Mouse (Mus musculus) myocyte (in vitro differentiated cells): ENCODE measurements around the gene Cda. TPM values are rescaled to one million over a fixed set of nuclear protein-coding genes. Genes with fewer than 3 reads are reported as not detected.

Experiments used
- H3K27me3 ChIP-seq: one replicate; pipeline ENCODE4 v1.6.1; 2011; ENCODE audit not compliant: control insufficient read depth, insufficient read depth, insufficient read length
- H3K36me3 ChIP-seq: one replicate; pipeline ENCODE4 v1.6.1; 2011; ENCODE audit not compliant: control insufficient read depth, insufficient read depth
- H3K4me2 ChIP-seq: one replicate; pipeline ENCODE4 v1.6.1; 2011; ENCODE audit warnings: low read depth, control low read depth
- H3K4me3 ChIP-seq: one replicate; pipeline ENCODE4 v1.5.1; 2011; ENCODE audit warnings: mild to moderate bottlenecking, control low read depth, moderate library complexity
- H3K79me2 ChIP-seq: one replicate; pipeline ENCODE4 v1.6.1; 2011; ENCODE audit not compliant: control insufficient read depth, insufficient read depth
- H3ac ChIP-seq: one replicate; pipeline ENCODE4 v1.6.1; 2011; ENCODE audit not compliant: control insufficient read depth, insufficient read length
- CEBPB ChIP-seq: IDR thresholded peaks from 2 replicates; pipeline ENCODE4 v1.6.1; 2011; ENCODE audit warnings: mild to moderate bottlenecking, moderate library complexity; ENCODE audit not compliant: poor library complexity, insufficient read depth, severe bottlenecking
- E2F4 ChIP-seq: IDR thresholded peaks from one replicate; pipeline ENCODE4 v1.6.1; 2011; ENCODE audit warnings: mild to moderate bottlenecking, control low read depth, moderate library complexity; ENCODE audit not compliant: insufficient read depth
- MAX ChIP-seq: IDR thresholded peaks from one replicate; pipeline ENCODE4 v1.6.1; 2011; ENCODE audit warnings: low read depth, mild to moderate bottlenecking, control low read depth
- MYOD1 ChIP-seq, 3 experiments: IDR thresholded peaks; one replicate each; pipeline ENCODE4 v1.6.1; 2011; ENCODE audit warnings: control low read depth in 2 of 3, low read depth in 2 of 3, mild to moderate bottlenecking in 2 of 3, moderate library complexity in 1 of 3; ENCODE audit not compliant: insufficient read length in 2 of 3, control insufficient read depth in 1 of 3
- MYOG ChIP-seq, 3 experiments: IDR thresholded peaks; one replicate each; pipeline ENCODE4 v1.6.1; 2011; ENCODE audit warnings: control low read depth in 2 of 3, low read depth in 2 of 3, mild to moderate bottlenecking in 2 of 3; ENCODE audit not compliant: insufficient read length in 2 of 3, control insufficient read depth in 1 of 3, insufficient read depth in 1 of 3
- POLR2A ChIP-seq: IDR thresholded peaks from one replicate; pipeline ENCODE4 v1.6.1; 2011; ENCODE audit warnings: low read depth, mild to moderate bottlenecking, control low read depth, moderate library complexity; ENCODE audit not compliant: insufficient read length
- POLR2AphosphoS2 ChIP-seq: IDR thresholded peaks from one replicate; pipeline ENCODE4 v1.6.1; 2011; ENCODE audit warnings: low read depth, control low read depth; ENCODE audit not compliant: insufficient read length
- REST ChIP-seq: IDR thresholded peaks from one replicate; pipeline ENCODE4 v1.6.1; 2011; ENCODE audit warnings: mild to moderate bottlenecking, control low read depth, moderate library complexity; ENCODE audit not compliant: insufficient read depth, insufficient read length
- SRF ChIP-seq: IDR thresholded peaks from one replicate; pipeline ENCODE4 v1.6.1; 2011; ENCODE audit warnings: low read depth; ENCODE audit not compliant: control insufficient read depth, insufficient read length
- TCF12 ChIP-seq: IDR thresholded peaks from one replicate; pipeline ENCODE4 v1.6.1; 2011; ENCODE audit warnings: mild to moderate bottlenecking, control low read depth; ENCODE audit not compliant: poor library complexity, insufficient read depth, severe bottlenecking
- TCF3 ChIP-seq: IDR thresholded peaks from one replicate; pipeline ENCODE4 v1.6.1; 2011; ENCODE audit warnings: low read depth, control low read depth; ENCODE audit not compliant: insufficient read length
- USF1 ChIP-seq: IDR thresholded peaks from one replicate; pipeline ENCODE4 v1.6.1; 2011; ENCODE audit warnings: low read depth, mild to moderate bottlenecking, control low read depth, moderate library complexity
- polyA plus RNA-seq: library from polyadenylated mRNA; unstranded; fragments of >200 nt; fragmentation: generic; extraction: Trizol; gene quantifications from one replicate; pipeline ENCODE4 v1.2.1, GENCODE M21; 2012; ENCODE audit warnings: missing spikeins

Cda gene
- polyA plus RNA-seq, 1 experiment = 6.0 TPM

- no peak overlapping the region for H3K4me3 ChIP-seq
- H3K79me2 ChIP-seq = peaks cover 13% of the 10 kb centered on the region
- peaks cover 14% of the 10 kb centered on the region for H3K27me3 ChIP-seq
- H3K4me2 ChIP-seq = no peak overlapping the region
- no peaks in the 10 kb centered on the region for H3K36me3 ChIP-seq
- H3ac ChIP-seq = no peak overlapping the region
- no peak for TF ChIP-seq TCF3
- TF ChIP-seq MAX = no peak
- no peak for TF ChIP-seq REST
- TF ChIP-seq CEBPB = no peak
- TF ChIP-seq SRF = no peak
- no peak for TF ChIP-seq MYOG (IDR thresholded peaks at IDR 0.05; ENCODE audit: control insufficient read depth in 1 of 3, insufficient read depth in 1 of 3, insufficient read length in 2 of 3, low read depth in 2 of 3)
- no peak for TF ChIP-seq MYOD1 (IDR thresholded peaks at IDR 0.05; ENCODE audit: control insufficient read depth in 1 of 3, insufficient read length in 2 of 3, low read depth in 2 of 3)
- TF ChIP-seq TCF12 = no peak
- no peak for TF ChIP-seq E2F4
- TF ChIP-seq POLR2AphosphoS2 = no peak
- no peak for TF ChIP-seq USF1
- TF ChIP-seq POLR2A = no peak
These were observed 66.5 kb downstream of the Cda start for GRCm38 (mm10) chr4:138301271-138301780.

- H3K4me2 ChIP-seq = no peak overlapping the region
- TF ChIP-seq USF1 = no peak
- no peak for TF ChIP-seq MYOD1 (IDR thresholded peaks at IDR 0.05; ENCODE audit: control insufficient read depth in 1 of 3, insufficient read length in 2 of 3, low read depth in 2 of 3)
- TF ChIP-seq MYOG (IDR thresholded peaks at IDR 0.05; ENCODE audit: control insufficient read depth in 1 of 3, insufficient read depth in 1 of 3, insufficient read length in 2 of 3, low read depth in 2 of 3) = no peak
- TF ChIP-seq POLR2A = no peak
- no peak for TF ChIP-seq SRF
- TF ChIP-seq CEBPB = no peak
- no peak for TF ChIP-seq POLR2AphosphoS2
- TF ChIP-seq TCF12 = no peak
- no peak for TF ChIP-seq MAX
- TF ChIP-seq REST = no peak
- TF ChIP-seq E2F4 = no peak
- no peak for TF ChIP-seq TCF3
- no peaks in the 10 kb centered on the region for H3K36me3 ChIP-seq
- no peak overlapping the region for H3ac ChIP-seq
- H3K4me3 ChIP-seq = no peak overlapping the region
- H3K79me2 ChIP-seq = no peaks in the 10 kb centered on the region
- peaks cover 38% of the 10 kb centered on the region for H3K27me3 ChIP-seq
These were observed 73.7 kb downstream of the Cda start for GRCm38 (mm10) chr4:138293949-138294550.

GRCm38 (mm10) chr4:138293261-138293948, 74.4 kb downstream of the Cda start:
- TF ChIP-seq POLR2A = no peak
- TF ChIP-seq MAX = no peak
- TF ChIP-seq USF1 = no peak
- TF ChIP-seq SRF = no peak
- no peak for TF ChIP-seq MYOD1 (IDR thresholded peaks at IDR 0.05; ENCODE audit: control insufficient read depth in 1 of 3, insufficient read length in 2 of 3, low read depth in 2 of 3)
- peaks cover 41% of the 10 kb centered on the region for H3K27me3 ChIP-seq
- no peaks in the 10 kb centered on the region for H3K36me3 ChIP-seq
- no peak overlapping the region for H3K4me3 ChIP-seq
- no peak overlapping the region for H3K4me2 ChIP-seq
- no peaks in the 10 kb centered on the region for H3K79me2 ChIP-seq
- no peak overlapping the region for H3ac ChIP-seq

- peaks cover 51% of the 10 kb centered on the region for H3K27me3 ChIP-seq
- TF ChIP-seq CEBPB = no peak
- H3K4me3 ChIP-seq = no peak overlapping the region
- no peaks in the 10 kb centered on the region for H3K36me3 ChIP-seq
- no peak overlapping the region for H3ac ChIP-seq
- no peaks in the 10 kb centered on the region for H3K79me2 ChIP-seq
- H3K4me2 ChIP-seq = no peak overlapping the region
These were observed 75.8 kb downstream of the Cda start for GRCm38 (mm10) chr4:138292028-138292427.

GRCm38 (mm10) chr4:138288691-138289090, 79.1 kb downstream of the Cda start:
- peaks cover 52% of the 10 kb centered on the region for H3K27me3 ChIP-seq
- H3K4me3 ChIP-seq = no peak overlapping the region
- H3K79me2 ChIP-seq = no peaks in the 10 kb centered on the region
- TF ChIP-seq POLR2AphosphoS2 = no peak
- TF ChIP-seq MYOG (IDR thresholded peaks at IDR 0.05; ENCODE audit: control insufficient read depth in 1 of 3, insufficient read depth in 1 of 3, insufficient read length in 2 of 3, low read depth in 2 of 3) = no peak
- TF ChIP-seq MAX = no peak
- TF ChIP-seq SRF = no peak
- no peak for TF ChIP-seq TCF3
- TF ChIP-seq MYOD1 (IDR thresholded peaks at IDR 0.05; ENCODE audit: control insufficient read depth in 1 of 3, insufficient read length in 2 of 3, low read depth in 2 of 3) = no peak
- no peak for TF ChIP-seq USF1
- TF ChIP-seq REST = no peak
- no peak overlapping the region for H3ac ChIP-seq
- H3K4me2 ChIP-seq = no peak overlapping the region
- no peaks in the 10 kb centered on the region for H3K36me3 ChIP-seq

Other genes starting within 250 kb of the Cda start
- 54.7 TPM for gene Hp1bp3, start 151.7 kb downstream of the Cda start, polyA plus RNA-seq
- gene Sh2d5, start 117.6 kb downstream of the Cda start, polyA plus RNA-seq = 0.08 TPM
- 0.20 TPM for gene Kif17, start 117.6 kb downstream of the Cda start, polyA plus RNA-seq
- 162 TPM for gene Ddost, start 63.3 kb downstream of the Cda start, polyA plus RNA-seq
- 60.9 TPM for gene Pink1, start 41.7 kb downstream of the Cda start, polyA plus RNA-seq
- not detected for gene Fam43b, start 28.5 kb upstream of the Cda start, polyA plus RNA-seq
- gene Mul1, start 66.7 kb upstream of the Cda start, polyA plus RNA-seq = 36.2 TPM
- gene Camk2n1, start 86.3 kb upstream of the Cda start, polyA plus RNA-seq = 0.48 TPM